Mouse (Mus musculus) activated CD4-positive, CD25-positive, alpha-beta regulatory T cell, adult 9 weeks (primary cell): ENCODE results near the gene Klhl36. TPM values are rescaled to one million over a fixed set of nuclear protein-coding genes. Genes with fewer than 3 reads are reported as not detected.

ENCODE experiments used
- polyA plus RNA-seq: library from polyadenylated mRNA; unstranded; fragments of 100-300 nt; shearing (Covaris generic); gene quantifications from one replicate; pipeline ENCODE4 v1.2.1, GENCODE M21; 2017

Gene Klhl36
- polyA plus RNA-seq, result 13.6 TPM

DNA sequence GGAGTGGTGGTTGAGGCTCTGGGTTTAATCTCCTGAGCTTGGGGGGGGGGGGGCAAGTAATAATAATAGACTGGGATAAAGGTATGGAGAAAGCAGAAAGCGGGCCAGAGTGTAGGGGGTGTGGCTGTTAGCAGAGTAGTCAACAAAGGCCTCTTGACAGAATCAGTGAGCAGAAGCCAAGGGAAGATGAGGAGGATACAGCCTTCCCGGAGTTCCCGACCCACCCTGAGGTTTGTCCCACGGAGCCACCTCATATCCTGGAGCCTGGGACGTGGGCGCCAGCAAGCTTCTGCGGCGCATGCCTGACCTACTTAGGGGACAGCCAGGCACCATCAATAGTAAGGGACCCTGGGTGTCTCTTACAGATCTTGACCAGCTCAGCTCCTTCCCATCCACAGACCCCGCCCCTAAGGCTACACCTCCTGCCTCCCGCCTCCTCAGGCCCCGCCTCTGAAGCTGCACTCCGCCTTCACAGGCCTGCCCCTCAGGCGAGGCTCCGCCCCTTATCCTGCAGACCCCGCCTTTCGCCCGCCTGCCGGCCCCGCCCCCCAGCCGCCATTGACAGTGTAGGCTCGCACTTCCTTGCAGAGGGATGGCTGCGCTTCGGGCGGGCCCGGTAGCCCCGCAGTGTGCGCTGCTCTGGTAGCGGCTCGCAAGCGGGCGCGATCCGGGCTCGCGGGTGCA is at the start of gene Klhl36:
Klhl36 (plus strand) TSS at position 561 of the 684 bp plus-strand sequence.

GRCm38 (mm10) chr8:119840275-119840808 is 21.7 kb upstream of the Klhl36 start, which contains the start of gene Cotl1:
Gene Cotl1 (minus strand): TSS chr8:119840544.

DNA sequence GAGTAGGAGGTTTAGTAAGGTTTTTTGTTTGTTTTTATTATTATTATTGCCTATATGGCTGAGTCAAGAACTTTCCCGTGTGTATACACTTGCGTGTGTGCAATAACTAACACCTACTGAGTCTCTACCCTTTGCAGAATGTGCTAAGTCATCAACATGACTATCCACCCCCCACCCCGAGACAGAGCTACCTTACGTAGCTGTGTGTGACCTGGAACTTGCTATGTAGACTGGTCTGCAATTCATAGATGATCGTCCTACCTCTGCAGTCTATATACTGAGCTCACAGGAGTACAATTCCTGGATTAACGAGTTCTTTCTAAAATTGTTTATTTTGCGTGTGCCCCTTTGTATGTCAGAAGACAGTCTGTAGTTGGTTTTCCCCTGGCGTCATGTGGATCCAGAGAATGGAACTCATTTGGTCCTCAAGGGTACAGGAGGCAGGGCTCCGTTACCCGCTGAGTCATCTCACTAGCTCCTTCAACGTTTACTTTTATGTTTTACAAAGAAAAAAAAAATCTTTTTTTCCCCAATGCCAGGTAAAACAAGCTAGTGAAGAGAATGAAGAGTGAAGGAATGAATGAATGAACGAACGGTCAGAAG is 48.0 kb downstream of the Klhl36 start, which contains the start of gene Usp10:
Usp10 (plus strand) TSS at position 417 of the 603 bp plus-strand sequence.

DNA sequence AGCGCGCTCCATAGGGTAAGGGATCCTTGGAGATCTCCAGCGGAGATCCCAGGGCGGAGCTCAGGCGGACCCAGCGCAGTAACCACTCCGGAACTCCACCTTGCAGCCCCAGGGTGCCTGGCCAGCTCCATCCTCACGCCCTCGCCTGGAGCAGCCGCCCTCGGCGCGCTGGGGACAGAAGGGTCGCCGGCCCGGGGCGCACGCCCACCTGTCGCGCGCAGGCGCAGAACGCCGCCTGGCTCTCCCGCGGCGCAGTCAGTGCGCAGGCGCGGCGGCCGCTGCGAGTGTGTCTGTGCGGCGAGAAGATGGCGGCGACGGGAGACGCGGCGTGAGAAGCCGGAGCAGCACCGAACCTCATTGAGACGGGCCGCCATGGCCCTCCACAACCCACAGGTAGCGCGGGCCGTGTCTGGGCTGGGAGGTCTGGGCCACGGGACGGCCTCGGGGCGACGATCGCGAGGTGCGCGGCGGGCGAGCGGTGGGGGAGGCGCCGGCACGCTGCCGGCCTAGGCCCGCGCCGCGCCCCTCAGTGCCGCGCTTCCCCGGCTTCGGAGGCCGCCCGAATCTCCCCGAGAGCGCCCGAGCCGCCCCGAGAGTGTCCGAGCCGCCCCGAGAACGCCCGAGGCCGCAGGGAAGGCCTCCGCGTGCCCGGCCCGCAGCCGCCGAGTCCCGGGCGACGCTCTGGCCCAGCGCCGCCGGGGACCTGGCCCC is 48.6 kb downstream of the Klhl36 start, which contains the start of gene Gm20388:
Gm20388 (plus strand) TSS at position 295 of the 711 bp plus-strand sequence.

Other genes starting within 250 kb of the Klhl36 start
- gene Adad2, start 249.5 kb upstream of the Klhl36 start, polyA plus RNA-seq, result not detected
- not detected for gene Kcng4, start 226.6 kb upstream of the Klhl36 start, polyA plus RNA-seq
- not detected for gene Wfdc1, start 195.9 kb upstream of the Klhl36 start, polyA plus RNA-seq
- not detected for gene Atp2c2, start 162.3 kb upstream of the Klhl36 start, polyA plus RNA-seq
- gene Tldc1, start 83.8 kb upstream of the Klhl36 start, polyA plus RNA-seq, result 13.7 TPM
- 444 TPM for gene Cotl1, start 21.7 kb upstream of the Klhl36 start, polyA plus RNA-seq
- 86.0 TPM for gene Usp10, start 48.1 kb downstream of the Klhl36 start, polyA plus RNA-seq
- 8.9 TPM for gene Gm20388, start 48.6 kb downstream of the Klhl36 start, polyA plus RNA-seq
- not detected for gene Crispld2, start 130.2 kb downstream of the Klhl36 start, polyA plus RNA-seq
- gene Zdhhc7, start 239.2 kb downstream of the Klhl36 start, polyA plus RNA-seq, result 4.3 TPM